Mouse (Mus musculus) lung, embryonic 14.5 days (tissue): ENCODE data around the gene Slco4a1. TPM values are rescaled to one million over a fixed set of nuclear protein-coding genes. Genes with fewer than 3 reads are reported as not detected.

ENCODE experiments used
- ATAC-seq: fragments of 200-750 bp; cut with Nextera tagmentation; 2 replicates; pipeline ENCODE4 v1.8.0; 2017; ENCODE audit warnings: mild to moderate bottlenecking, moderate TSS enrichment, moderate library complexity; ENCODE audit not compliant: insufficient read depth
- DNase-seq: peaks from one replicate; pipeline ENCODE4 v3.0.0-alpha.2; 2015
- H3K27ac ChIP-seq: fragments of 300-500 bp; sonication (generic); 2 replicates; pipeline ENCODE4 v1.5.1; 2014; ENCODE audit warnings: low read depth, mild to moderate bottlenecking, moderate library complexity
- H3K27me3 ChIP-seq: fragments of 300-500 bp; sonication (generic); 2 replicates; pipeline ENCODE4 v1.6.1; 2014; ENCODE audit warnings: low read length, control low read depth; ENCODE audit not compliant: insufficient read depth
- H3K36me3 ChIP-seq: fragments of 300-500 bp; sonication (generic); 2 replicates; pipeline ENCODE4 v1.6.1; 2014; ENCODE audit warnings: control low read depth; ENCODE audit not compliant: insufficient read depth
- H3K4me1 ChIP-seq: fragments of 300-500 bp; sonication (generic); 2 replicates; pipeline ENCODE4 v1.6.1; 2014; ENCODE audit warnings: antibody characterized with exemption, control low read depth; ENCODE audit not compliant: insufficient read depth
- H3K4me2 ChIP-seq: fragments of 300-500 bp; sonication (generic); 2 replicates; pipeline ENCODE4 v1.6.1; 2014; ENCODE audit warnings: mild to moderate bottlenecking
- H3K4me3 ChIP-seq: fragments of 300-500 bp; sonication (generic); 2 replicates; pipeline ENCODE4 v1.5.1; 2014; ENCODE audit warnings: low read depth, low read length
- H3K9ac ChIP-seq: fragments of 300-500 bp; sonication (generic); 2 replicates; pipeline ENCODE4 v1.6.1; 2014
- H3K9me3 ChIP-seq: fragments of 300-500 bp; sonication (generic); 2 replicates; pipeline ENCODE4 v1.6.1; 2016; ENCODE audit warnings: low read depth, low read length, control low read depth
- CTCF ChIP-seq: IDR thresholded peaks from 2 replicates; pipeline ENCODE4 v1.5.1; 2016; ENCODE audit warnings: antibody characterized with exemption, low read depth
- WGBS: fragments of 180-500 bp; shearing (Covaris S2); extraction: QIAGEN DNeasy Blood & Tissue Kit; methylation state at CpG from one replicate; pipeline ENCODE4 v1.1.7; 2014; 5-methylcytosine and 5-hydroxymethylcytosine counted together
- polyA plus RNA-seq: library from polyadenylated mRNA; unstranded; fragments of >200 nt; fragmentation: Nextera tagmentation; extraction: Ambion mirVana; gene quantifications from 2 replicates; pipeline ENCODE4 v1.2.1, GENCODE M21; 2014

Slco4a1 gene
- polyA plus RNA-seq, 1 experiment from 2014 or later: 0.47 TPM

- ATAC-seq: 0 out of 2 replicates have a peak, but pooled peaks have one; percentile 6
- DNase-seq: no peak
- H3K4me3 ChIP-seq: peak overlapping the region; percentile 36
- H3K27ac ChIP-seq: peak overlapping the region; percentile 75
- H3K27me3 ChIP-seq: peaks cover 30% of the 10 kb centered on the region
- peak overlapping the region; percentile 42 for H3K9ac ChIP-seq
- peak overlapping the region; percentile 76 for H3K4me2 ChIP-seq
- H3K9me3 ChIP-seq: no peaks in the 10 kb centered on the region
- TF ChIP-seq CTCF: no peak
- peaks cover 18% of the 10 kb centered on the region; the same call in 1 of the 2 replicates for H3K4me1 ChIP-seq
- WGBS: 35% methylated on average over 13 of the region's 13 CpGs
- no peaks in the 10 kb centered on the region for H3K36me3 ChIP-seq
Measured at GRCm38 (mm10) chr2:180500726-180501125, 44.7 kb downstream of the Slco4a1 start.

GRCm38 (mm10) chr2:180501217-180501967 is 45.3 kb downstream of the Slco4a1 start:
- no peak for TF ChIP-seq CTCF
- ATAC-seq (peak; percentile 81), DNase-seq (peak; percentile 83)
- WGBS: 22% methylated on average over 9 of the region's 9 CpGs
- H3K4me1 ChIP-seq: peaks cover 18% of the 10 kb centered on the region; the same call in 1 of the 2 replicates
- no peaks in the 10 kb centered on the region for H3K36me3 ChIP-seq
- H3K27me3 ChIP-seq: peaks cover 30% of the 10 kb centered on the region
- no peaks in the 10 kb centered on the region for H3K9me3 ChIP-seq
- peak overlapping the region; percentile 36; the same call in 1 of the 2 replicates for H3K4me3 ChIP-seq
- H3K4me2 ChIP-seq: peak overlapping the region; percentile 76
- H3K27ac ChIP-seq: peak overlapping the region; percentile 75
- H3K9ac ChIP-seq: no peak overlapping the region; the same call in 1 of the 2 replicates

GRCm38 (mm10) chr2:180506281-180506680 is 50.2 kb downstream of the Slco4a1 start:
- no peak overlapping the region for H3K4me2 ChIP-seq
- 77% methylated on average over 5 of the region's 5 CpGs for WGBS
- no peak overlapping the region for H3K27ac ChIP-seq
- ATAC-seq: no peak
- peaks cover 11% of the 10 kb centered on the region; the same call in 1 of the 2 replicates for H3K4me1 ChIP-seq
- no peak for DNase-seq
- no peaks in the 10 kb centered on the region for H3K9me3 ChIP-seq
- H3K27me3 ChIP-seq: peaks cover 2% of the 10 kb centered on the region
- TF ChIP-seq CTCF: no peak
- H3K36me3 ChIP-seq: no peaks in the 10 kb centered on the region
- no peak overlapping the region for H3K9ac ChIP-seq
- H3K4me3 ChIP-seq: no peak overlapping the region

- WGBS: 71% methylated on average over 14 of the region's 14 CpGs
- no peak overlapping the region for H3K4me2 ChIP-seq
- ATAC-seq (no peak), DNase-seq (no peak)
- no peaks in the 10 kb centered on the region for H3K9me3 ChIP-seq
- H3K4me1 ChIP-seq: peaks cover 4% of the 10 kb centered on the region; the same call in 1 of the 2 replicates
- no peaks in the 10 kb centered on the region for H3K36me3 ChIP-seq
- no peak for TF ChIP-seq CTCF
- no peak overlapping the region for H3K9ac ChIP-seq
- no peak overlapping the region for H3K4me3 ChIP-seq
- no peaks in the 10 kb centered on the region for H3K27me3 ChIP-seq
- no peak overlapping the region for H3K27ac ChIP-seq
Measured at GRCm38 (mm10) chr2:180508455-180509115, 52.5 kb downstream of the Slco4a1 start.

GRCm38 (mm10) chr2:180510867-180511266 is 54.8 kb downstream of the Slco4a1 start:
- 56% methylated on average over 5 of the region's 5 CpGs for WGBS
- no peaks in the 10 kb centered on the region for H3K27me3 ChIP-seq
- no peaks in the 10 kb centered on the region for H3K36me3 ChIP-seq
- no peak for DNase-seq
- TF ChIP-seq CTCF: no peak
- H3K27ac ChIP-seq: no peak overlapping the region
- H3K4me2 ChIP-seq: no peak overlapping the region
- no peak for ATAC-seq
- H3K4me3 ChIP-seq: no peak overlapping the region
- peaks cover 4% of the 10 kb centered on the region; the same call in 1 of the 2 replicates for H3K4me1 ChIP-seq
- no peak overlapping the region for H3K9ac ChIP-seq
- H3K9me3 ChIP-seq: no peaks in the 10 kb centered on the region

- no peak for ATAC-seq
Measured at GRCm38 (mm10) chr2:180511875-180512661, 56.0 kb downstream of the Slco4a1 start.

More at GRCm38 (mm10) chr2:180511875-180512661, 56.0 kb downstream of the Slco4a1 start:
- DNase-seq: peak; percentile 68
- Histone ChIP-seq H3K4me1 (peaks cover 4% of the 10 kb centered on the region; the same call in 1 of the 2 replicates), H3K4me2 (no peak overlapping the region), H3K4me3 (no peak overlapping the region), H3K9ac (no peak overlapping the region), H3K36me3 (no peaks in the 10 kb centered on the region), H3K27ac (no peak overlapping the region), H3K9me3 (no peaks in the 10 kb centered on the region), H3K27me3 (no peaks in the 10 kb centered on the region)
- 32% methylated on average over 13 of the region's 13 CpGs for WGBS
- no peak for TF ChIP-seq CTCF
